Comparison of ENCODE assay signal across 28 mouse cellular contexts in the genomic region with DNA sequence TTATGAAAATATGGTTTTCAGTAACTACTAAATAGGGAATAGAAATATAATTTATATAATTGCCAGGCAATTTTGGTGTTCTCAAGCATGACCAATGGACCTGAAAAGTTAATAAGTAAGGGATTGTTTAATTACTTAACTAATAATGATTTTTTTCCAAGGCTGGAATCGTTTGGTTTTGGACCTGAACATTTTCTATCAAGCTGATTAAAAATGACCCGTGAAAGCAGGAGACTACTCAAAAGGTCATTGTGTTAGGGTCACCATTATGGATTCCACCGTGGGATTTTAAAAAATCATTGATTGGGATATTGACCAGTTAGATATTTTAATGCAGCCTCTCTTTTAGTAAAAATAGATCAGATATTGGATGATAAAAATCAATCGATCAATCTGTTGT.
"Had no signal": no experiment of that assay in that cellular context is flagged by ENCODE, and none has a peak within 500 bp of the region (broad histone marks: within the 10 kb centered on the region; RNA-seq: fewer than 3 reads in every experiment).

No protein-coding gene starts in this region.

- H3K4me1 ChIP-seq: embryonic facial prominence, embryonic 10.5 days; embryonic facial prominence, embryonic 12.5 days; embryonic facial prominence, embryonic 13.5 days; embryonic facial prominence, embryonic 15.5 days; forebrain, embryonic 10.5 days; forebrain, embryonic 12.5 days; forebrain, embryonic 13.5 days; forebrain, embryonic 15.5 days had no signal

- H3K4me2 ChIP-seq: embryonic facial prominence, embryonic 12.5 days; embryonic facial prominence, embryonic 13.5 days; embryonic facial prominence, embryonic 15.5 days; forebrain, embryonic 12.5 days; forebrain, embryonic 13.5 days; forebrain, embryonic 15.5 days had no signal

- H3K9me3 ChIP-seq: embryonic facial prominence, embryonic 10.5 days; embryonic facial prominence, embryonic 12.5 days; embryonic facial prominence, embryonic 13.5 days; embryonic facial prominence, embryonic 15.5 days; forebrain, embryonic 10.5 days; forebrain, embryonic 12.5 days; forebrain, embryonic 13.5 days; forebrain, embryonic 15.5 days had no signal

- H3K9ac ChIP-seq: embryonic facial prominence, embryonic 12.5 days; embryonic facial prominence, embryonic 13.5 days; embryonic facial prominence, embryonic 15.5 days; forebrain, embryonic 12.5 days; forebrain, embryonic 13.5 days; forebrain, embryonic 15.5 days; forebrain, postnatal 0 days had no signal

- H3K36me3 ChIP-seq: embryonic facial prominence, embryonic 10.5 days; embryonic facial prominence, embryonic 12.5 days; embryonic facial prominence, embryonic 13.5 days; embryonic facial prominence, embryonic 15.5 days; forebrain, embryonic 10.5 days; forebrain, embryonic 12.5 days; forebrain, embryonic 15.5 days had no signal

- H3K27ac ChIP-seq: embryonic facial prominence, embryonic 10.5 days; embryonic facial prominence, embryonic 12.5 days; embryonic facial prominence, embryonic 13.5 days; embryonic facial prominence, embryonic 15.5 days; forebrain, embryonic 10.5 days; forebrain, embryonic 12.5 days; forebrain, embryonic 13.5 days; forebrain, embryonic 15.5 days; gastrocnemius, adult 2 months had no signal

- DNase-seq: cerebellum, adult 2 months; cerebellum, adult 8-10 months; cerebellum, adult 9-10 months; cerebellum, adult 9-11 months; cerebellum, postnatal 10 days; cerebellum, postnatal 14 days; cerebellum, postnatal 25 days; cerebellum, postnatal 36 days; embryo, embryonic 11 days; forebrain, postnatal 0 days; gastrocnemius, adult 2 months; gastrocnemius, postnatal 10 days; gastrocnemius, postnatal 14 days; gastrocnemius, postnatal 25 days; gastrocnemius, postnatal 36 days; heart, adult 11 months; heart, adult 18-20 months had no signal

- ATAC-seq: forebrain, embryonic 13.5 days; forebrain, embryonic 14.5 days; forebrain, embryonic 15.5 days; forebrain, embryonic 16.5 days; forebrain, postnatal 0 days had no signal

- H3K27me3 ChIP-seq: embryonic facial prominence, embryonic 12.5 days; embryonic facial prominence, embryonic 13.5 days; embryonic facial prominence, embryonic 15.5 days; forebrain, embryonic 12.5 days; forebrain, embryonic 13.5 days; forebrain, embryonic 15.5 days had no signal

- H3K4me3 ChIP-seq: embryonic facial prominence, embryonic 10.5 days; embryonic facial prominence, embryonic 12.5 days; embryonic facial prominence, embryonic 13.5 days; embryonic facial prominence, embryonic 15.5 days; erythroblast, embryonic 14.5 days; forebrain, embryonic 10.5 days; forebrain, embryonic 12.5 days; forebrain, embryonic 13.5 days; forebrain, embryonic 15.5 days; gastrocnemius, adult 2 months had no signal
